Mouse (Mus musculus): ENCODE results near the gene Ccdc39. TPM values are rescaled to one million over a fixed set of nuclear protein-coding genes. Genes with fewer than 3 reads are reported as not detected.

Ccdc39 gene
- polyA plus RNA-seq (2016; fragmentation: Nextera tagmentation; extraction: Ambion mirVana) = 7.3 and 8.4 TPM in 2 replicates

GRCm38 (mm10) chr3:33843801-33844632, at the start of gene Ccdc39:
Ccdc39 (minus strand) TSS chr3:33844310.
- H3K27me3 ChIP-seq (replicated peaks) = no peaks in the 10 kb centered on the region
- peak within 1 kb of the TSS; percentile 64 for H3K9ac ChIP-seq
- 0 out of 2 replicates have a peak, but pooled peaks cover 2% of the 10 kb centered on the region for H3K4me1 ChIP-seq
- H3K4me2 ChIP-seq (replicated peaks) = peak within 1 kb of the TSS; percentile 90
- no peaks in the 10 kb centered on the region for H3K9me3 ChIP-seq
- no peaks in the 10 kb centered on the region for H3K36me3 ChIP-seq
- no peak within 1 kb of the TSS for H3K27ac ChIP-seq
- ATAC-seq (ENCODE audit: low FRiP score, low read depth) = peak; percentile 98
- WGBS = 7% methylated on average over 26 of the region's 26 CpGs
- peak within 1 kb of the TSS; percentile 51 for H3K4me3 ChIP-seq

GRCm38 (mm10) chr3:33893433-33893832, 49.3 kb upstream of the Ccdc39 start:
- 91% methylated on average over 5 of the region's 5 CpGs for WGBS
- Histone ChIP-seq H3K9ac (no peak overlapping the region), H3K4me3 (no peak overlapping the region), H3K27ac (no peak overlapping the region), H3K36me3 (no peaks in the 10 kb centered on the region), H3K4me2 (replicated peaks) (no peak overlapping the region), H3K27me3 (replicated peaks) (peaks cover 26% of the 10 kb centered on the region), H3K9me3 (no peaks in the 10 kb centered on the region), H3K4me1 (no peaks in the 10 kb centered on the region)
- ATAC-seq (ENCODE audit: low FRiP score, low read depth) = no peak

- Histone ChIP-seq H3K9me3 (no peaks in the 10 kb centered on the region), H3K27ac (no peak overlapping the region), H3K4me2 (replicated peaks) (no peak overlapping the region), H3K36me3 (no peaks in the 10 kb centered on the region), H3K9ac (no peak overlapping the region), H3K27me3 (replicated peaks) (peaks cover 8% of the 10 kb centered on the region; the same call in 1 of the 2 replicates), H3K4me3 (no peak overlapping the region), H3K4me1 (no peaks in the 10 kb centered on the region)
- WGBS = 21% methylated on average over 8 of the region's 8 CpGs
- ATAC-seq (ENCODE audit: low FRiP score, low read depth) = no peak
Measured at GRCm38 (mm10) chr3:33887438-33887837, 43.3 kb upstream of the Ccdc39 start.

- Histone ChIP-seq H3K4me3 (no peak overlapping the region), H3K36me3 (no peaks in the 10 kb centered on the region), H3K4me2 (replicated peaks) (no peak overlapping the region), H3K27me3 (replicated peaks) (no peaks in the 10 kb centered on the region), H3K9ac (no peak overlapping the region), H3K9me3 (no peaks in the 10 kb centered on the region), H3K4me1 (no peaks in the 10 kb centered on the region), H3K27ac (no peak overlapping the region)
- ATAC-seq (ENCODE audit: low FRiP score, low read depth) = no peak
- WGBS = 91% methylated on average over 6 of the region's 6 CpGs
Measured at GRCm38 (mm10) chr3:33883105-33883504, 39.0 kb upstream of the Ccdc39 start.

DNA sequence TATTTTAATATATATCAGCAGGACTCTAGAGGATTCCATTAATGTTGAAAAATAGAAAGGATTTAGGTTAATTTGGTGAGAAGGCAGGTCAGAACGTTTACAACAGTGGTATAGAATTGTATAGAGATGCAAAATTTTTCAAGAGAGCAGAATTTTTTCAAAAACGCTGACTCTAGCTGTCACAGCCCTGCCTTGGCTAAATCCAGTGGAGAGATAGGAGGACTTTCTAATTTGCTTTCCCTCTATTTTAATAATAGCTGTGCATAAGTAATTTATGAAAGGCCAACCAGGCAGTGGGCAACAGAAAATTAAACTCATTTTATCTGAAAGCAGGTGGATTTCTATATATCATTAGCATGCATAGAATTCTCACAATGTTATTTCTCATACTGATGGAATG, 38.6 kb upstream of the Ccdc39 start:
- no peak for ATAC-seq (ENCODE audit: low FRiP score, low read depth)

DNA sequence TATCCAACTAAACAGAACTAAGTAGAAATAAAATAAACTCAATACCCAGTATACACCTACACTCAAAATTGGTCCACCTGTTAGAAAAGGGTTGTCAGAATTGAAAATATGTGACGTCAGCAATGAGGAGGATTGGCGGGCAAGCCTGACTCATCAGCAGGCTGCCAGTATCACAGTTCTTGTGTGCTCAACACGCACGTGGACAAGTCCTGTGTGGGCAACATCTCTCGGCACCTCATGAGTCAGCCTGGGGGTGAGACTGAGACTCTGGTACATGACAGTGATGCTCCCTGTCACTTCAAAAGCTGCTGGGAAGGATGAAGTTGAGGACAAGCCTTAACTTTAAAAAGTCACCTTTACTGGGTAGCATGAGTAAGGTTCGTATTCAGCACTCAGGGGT, 34.6 kb upstream of the Ccdc39 start:
- Histone ChIP-seq H3K27ac (no peak overlapping the region), H3K27me3 (replicated peaks) (no peaks in the 10 kb centered on the region), H3K4me1 (peaks cover 4% of the 10 kb centered on the region; the same call in 1 of the 2 replicates), H3K4me3 (no peak overlapping the region), H3K9me3 (no peaks in the 10 kb centered on the region), H3K9ac (no peak overlapping the region), H3K4me2 (replicated peaks) (no peak overlapping the region), H3K36me3 (no peaks in the 10 kb centered on the region)
- no peak for ATAC-seq (ENCODE audit: low FRiP score, low read depth)
- WGBS = 93% methylated on average over 6 of the region's 6 CpGs

More for the DNA sequence above, 38.6 kb upstream of the Ccdc39 start:
- no peak overlapping the region for H3K27ac ChIP-seq
- H3K36me3 ChIP-seq = no peaks in the 10 kb centered on the region
- H3K9ac ChIP-seq = no peak overlapping the region
- H3K4me3 ChIP-seq = no peak overlapping the region
- no peaks in the 10 kb centered on the region for H3K27me3 ChIP-seq (replicated peaks)
- H3K4me2 ChIP-seq (replicated peaks) = no peak overlapping the region
- no peaks in the 10 kb centered on the region for H3K9me3 ChIP-seq
- H3K4me1 ChIP-seq = no peaks in the 10 kb centered on the region
- WGBS = 80% methylated on average over 2 of the region's 2 CpGs

GRCm38 (mm10) chr3:33874456-33875286, 30.6 kb upstream of the Ccdc39 start:
- H3K4me2 ChIP-seq (replicated peaks) = no peak overlapping the region
- H3K9me3 ChIP-seq = no peaks in the 10 kb centered on the region
- H3K36me3 ChIP-seq = no peaks in the 10 kb centered on the region
- H3K9ac ChIP-seq = no peak overlapping the region
- H3K4me1 ChIP-seq = peaks cover 9% of the 10 kb centered on the region; the same call in 1 of the 2 replicates
- H3K27me3 ChIP-seq (replicated peaks) = no peaks in the 10 kb centered on the region
- ATAC-seq (ENCODE audit: low FRiP score, low read depth) = no peak
- H3K27ac ChIP-seq = no peak overlapping the region
- no peak overlapping the region for H3K4me3 ChIP-seq
- WGBS = 69% methylated on average over 12 of the region's 12 CpGs

GRCm38 (mm10) chr3:33873837-33874236, 29.7 kb upstream of the Ccdc39 start:
- no peak overlapping the region for H3K4me2 ChIP-seq (replicated peaks)
- H3K4me1 ChIP-seq = peaks cover 9% of the 10 kb centered on the region; the same call in 1 of the 2 replicates
- no peak overlapping the region for H3K4me3 ChIP-seq
- H3K9me3 ChIP-seq = no peaks in the 10 kb centered on the region
- WGBS = 72% methylated on average over 7 of the region's 7 CpGs
- no peaks in the 10 kb centered on the region for H3K27me3 ChIP-seq (replicated peaks)
- no peaks in the 10 kb centered on the region for H3K36me3 ChIP-seq
- ATAC-seq (ENCODE audit: low FRiP score, low read depth) = no peak
- no peak overlapping the region for H3K27ac ChIP-seq
- no peak overlapping the region for H3K9ac ChIP-seq

DNA sequence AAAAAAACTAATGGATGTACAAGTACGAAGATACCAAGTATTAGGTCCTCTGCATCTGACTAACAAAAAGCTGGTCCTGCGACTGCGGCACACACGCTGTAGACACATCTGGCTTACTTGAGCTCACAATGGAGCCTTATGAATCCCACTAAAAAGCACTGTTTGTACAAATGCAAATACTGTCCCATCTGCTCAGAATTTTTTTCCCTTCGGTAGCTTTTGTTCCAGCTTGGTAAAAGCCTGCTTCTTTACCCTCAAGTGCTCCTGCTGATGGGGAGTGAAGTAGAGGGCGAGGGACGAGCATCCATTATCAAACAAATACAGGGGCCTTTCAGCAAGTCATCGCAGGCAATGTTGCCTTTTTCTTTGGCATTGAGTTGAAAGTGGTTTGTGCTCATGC, 29.3 kb upstream of the Ccdc39 start:
- peaks cover 9% of the 10 kb centered on the region; the same call in 1 of the 2 replicates for H3K4me1 ChIP-seq
- no peak overlapping the region for H3K27ac ChIP-seq
- no peak overlapping the region for H3K9ac ChIP-seq
- no peak overlapping the region for H3K4me2 ChIP-seq (replicated peaks)
- no peaks in the 10 kb centered on the region for H3K36me3 ChIP-seq
- H3K4me3 ChIP-seq = no peak overlapping the region
- H3K27me3 ChIP-seq (replicated peaks) = no peaks in the 10 kb centered on the region
- ATAC-seq (ENCODE audit: low FRiP score, low read depth) = no peak
- 42% methylated on average over 8 of the region's 8 CpGs for WGBS
- H3K9me3 ChIP-seq = no peaks in the 10 kb centered on the region

DNA sequence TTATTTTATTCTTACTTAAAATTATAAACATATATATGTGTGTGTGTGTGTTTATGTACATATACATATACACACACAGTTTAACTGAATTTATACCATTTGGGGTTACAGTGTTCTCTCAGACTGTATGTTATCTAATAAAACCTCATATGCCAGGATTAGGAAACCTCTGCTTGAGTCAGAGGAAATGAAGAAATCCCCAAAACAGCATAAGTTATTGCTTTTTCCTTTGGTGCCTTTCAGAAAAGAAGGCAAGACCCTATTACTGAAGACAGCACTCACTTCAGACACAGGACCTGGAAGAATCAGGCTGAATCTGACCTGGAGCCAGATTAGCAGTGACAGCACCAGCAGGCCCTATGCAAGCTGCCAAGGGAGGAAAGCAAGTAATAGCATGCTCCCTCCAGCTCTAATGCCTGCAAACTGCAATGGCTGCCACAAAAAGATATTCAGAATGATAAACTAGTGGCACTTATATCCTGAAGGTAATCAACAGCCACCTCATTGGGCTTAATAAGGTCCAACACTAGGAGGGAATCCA, 20.0 kb upstream of the Ccdc39 start:
- no peak overlapping the region for H3K9ac ChIP-seq
- H3K27ac ChIP-seq = no peak overlapping the region
- H3K4me1 ChIP-seq = no peaks in the 10 kb centered on the region
- no peak overlapping the region for H3K4me3 ChIP-seq
- H3K27me3 ChIP-seq (replicated peaks) = no peaks in the 10 kb centered on the region
- H3K36me3 ChIP-seq = no peaks in the 10 kb centered on the region
- no peak overlapping the region for H3K4me2 ChIP-seq (replicated peaks)
- H3K9me3 ChIP-seq = no peaks in the 10 kb centered on the region
- ATAC-seq (ENCODE audit: low FRiP score, low read depth) = no peak

GRCm38 (mm10) chr3:33858939-33859338, 14.8 kb upstream of the Ccdc39 start:
- WGBS = 91% methylated on average over 3 of the region's 3 CpGs
- no peaks in the 10 kb centered on the region for H3K4me1 ChIP-seq
- H3K4me2 ChIP-seq (replicated peaks) = no peak overlapping the region
- H3K36me3 ChIP-seq = no peaks in the 10 kb centered on the region
- H3K9me3 ChIP-seq = no peaks in the 10 kb centered on the region
- H3K4me3 ChIP-seq = no peak overlapping the region
- no peak for ATAC-seq (ENCODE audit: low FRiP score, low read depth)
- no peaks in the 10 kb centered on the region for H3K27me3 ChIP-seq (replicated peaks)
- H3K9ac ChIP-seq = no peak overlapping the region
- no peak overlapping the region for H3K27ac ChIP-seq

DNA sequence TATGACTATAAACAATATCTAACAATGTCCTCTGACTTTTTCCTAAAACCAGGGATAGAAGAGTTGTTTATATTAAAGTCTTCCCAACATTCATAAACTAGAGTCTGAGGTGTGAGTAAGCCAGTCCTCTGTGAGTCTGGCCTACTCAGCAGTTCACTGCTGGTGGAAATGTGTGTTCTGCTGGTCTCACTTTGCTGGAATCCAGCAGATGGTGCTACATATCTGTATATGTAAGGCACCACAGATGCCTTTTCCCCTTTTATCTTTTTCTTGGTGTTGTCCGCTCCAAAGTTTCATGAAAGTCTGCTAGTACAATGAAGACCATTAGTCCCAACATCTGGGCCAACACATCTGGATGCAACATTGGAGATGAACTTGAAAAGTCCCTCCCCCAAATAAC, 9.0 kb upstream of the Ccdc39 start:
- no peak overlapping the region for H3K4me3 ChIP-seq
- no peak overlapping the region for H3K27ac ChIP-seq
- no peak for ATAC-seq (ENCODE audit: low FRiP score, low read depth)
- H3K4me1 ChIP-seq = no peaks in the 10 kb centered on the region
- H3K36me3 ChIP-seq = no peaks in the 10 kb centered on the region
- 73% methylated on average over 1 of the region's 1 CpGs for WGBS
- H3K9ac ChIP-seq = no peak overlapping the region
- H3K27me3 ChIP-seq (replicated peaks) = no peaks in the 10 kb centered on the region
- H3K9me3 ChIP-seq = no peaks in the 10 kb centered on the region
- no peak overlapping the region for H3K4me2 ChIP-seq (replicated peaks)
